Mouse (Mus musculus) liver, postnatal 0 days (tissue): ENCODE results near the gene Zfp775. TPM values are rescaled to one million over a fixed set of nuclear protein-coding genes. Genes with fewer than 3 reads are reported as not detected.

ENCODE experiments used
- ATAC-seq: fragments of 200-750 bp; cut with Nextera tagmentation; 2 replicates; pipeline ENCODE4 v1.8.0; 2017; ENCODE audit warnings: mild to moderate bottlenecking, moderate library complexity
- DNase-seq: peaks from one replicate; pipeline ENCODE4 v3.0.0-alpha.2; 2016
- H3K27ac ChIP-seq: fragments of 300-500 bp; sonication (generic); 2 replicates; pipeline ENCODE4 v1.5.1; 2014; ENCODE audit warnings: antibody characterized with exemption, moderate library complexity, mild to moderate bottlenecking, low read depth
- H3K27me3 ChIP-seq: fragments of 300-500 bp; sonication (generic); 2 replicates; pipeline ENCODE4 v1.6.1; 2014; ENCODE audit warnings: low read length, control low read depth, mixed read lengths; ENCODE audit not compliant: insufficient read depth
- H3K36me3 ChIP-seq: fragments of 300-500 bp; sonication (generic); replicated peaks from 2 replicates; pipeline ENCODE4 v1.6.1; 2014; ENCODE audit warnings: mild to moderate bottlenecking, control low read depth, low read length, moderate library complexity, mixed read lengths; ENCODE audit not compliant: insufficient read depth
- H3K4me1 ChIP-seq: fragments of 300-500 bp; sonication (generic); 2 replicates; pipeline ENCODE4 v1.6.1; 2014; ENCODE audit warnings: antibody characterized with exemption, mild to moderate bottlenecking, control low read depth; ENCODE audit not compliant: insufficient read depth
- H3K4me2 ChIP-seq: fragments of 300-500 bp; sonication (generic); 2 replicates; pipeline ENCODE4 v1.6.1; 2014; ENCODE audit warnings: low read depth, mild to moderate bottlenecking, low read length, moderate library complexity, mixed read lengths
- H3K4me3 ChIP-seq: fragments of 300-500 bp; sonication (generic); 2 replicates; pipeline ENCODE4 v1.5.1; 2014; ENCODE audit warnings: low read depth, low read length
- H3K9ac ChIP-seq: fragments of 300-500 bp; sonication (generic); replicated peaks from 2 replicates; pipeline ENCODE4 v1.6.1; 2014; ENCODE audit warnings: mild to moderate bottlenecking, moderate library complexity
- H3K9me3 ChIP-seq: fragments of 300-500 bp; sonication (generic); 2 replicates; pipeline ENCODE4 v1.6.1; 2016; ENCODE audit warnings: mild to moderate bottlenecking, control low read depth, low read length, mixed read lengths
- CTCF ChIP-seq: sonication (generic); IDR thresholded peaks from 2 replicates; pipeline ENCODE4 v1.5.1; 2016; ENCODE audit warnings: antibody characterized with exemption, low read depth
- EP300 ChIP-seq: IDR thresholded peaks from 2 replicates; pipeline ENCODE4 v1.6.1; 2016; ENCODE audit warnings: antibody characterized with exemption, low read depth, mild to moderate bottlenecking
- WGBS: fragments of 180-500 bp; shearing (Covaris S2); extraction: QIAGEN DNeasy Blood & Tissue Kit; methylation state at CpG from one replicate; pipeline ENCODE4 v1.1.7; 2014; ENCODE audit not compliant: insufficient replicate concordance; 5-methylcytosine and 5-hydroxymethylcytosine counted together
- polyA plus RNA-seq: library from polyadenylated mRNA; unstranded; fragments of >200 nt; fragmentation: Nextera tagmentation; extraction: Ambion mirVana; gene quantifications from 2 replicates; pipeline ENCODE4 v1.2.1, GENCODE M21; 2015

Gene Zfp775
- polyA plus RNA-seq, 1 experiment from 2014 or later = 0.93 TPM

GRCm38 (mm10) chr6:48572572-48573061 is 29.2 kb upstream of the Zfp775 start, which contains the start of gene Rarres2:
TSS of gene Rarres2 (minus strand) at chr6:48572789.
- Histone ChIP-seq H3K4me3 (peak within 1 kb of the TSS; percentile 36), H3K9me3 (no peaks in the 10 kb centered on the region), H3K27me3 (no peaks in the 10 kb centered on the region), H3K9ac (peak within 1 kb of the TSS; percentile 36), H3K27ac (peak within 1 kb of the TSS; percentile 84), H3K4me1 (peaks cover 19% of the 10 kb centered on the region), H3K36me3 (no peaks in the 10 kb centered on the region), H3K4me2 (peak within 1 kb of the TSS; percentile 68)
- DNase-seq (peak; percentile 65), ATAC-seq (peak; percentile 80)
- TF ChIP-seq CTCF (no peak), EP300 (peak; percentile 46; the same call in 1 of the 2 replicates)
- WGBS = 45% methylated on average over 6 of the region's 6 CpGs

- H3K27me3 ChIP-seq = no peaks in the 10 kb centered on the region
- no peaks in the 10 kb centered on the region for H3K36me3 ChIP-seq
- H3K27ac ChIP-seq = peak overlapping the region; percentile 71
- ATAC-seq = no peak
- DNase-seq = peak; percentile 32
- no peak overlapping the region for H3K4me3 ChIP-seq
- no peak overlapping the region for H3K9ac ChIP-seq
- TF ChIP-seq CTCF (no peak), EP300 (no peak)
- no peaks in the 10 kb centered on the region for H3K9me3 ChIP-seq
- no peak overlapping the region for H3K4me2 ChIP-seq
- H3K4me1 ChIP-seq = peaks cover 19% of the 10 kb centered on the region
- 52% methylated on average over 10 of the region's 10 CpGs for WGBS
These were observed 28.6 kb upstream of the Zfp775 start for GRCm38 (mm10) chr6:48573280-48573679.

GRCm38 (mm10) chr6:48573981-48574380 is 27.9 kb upstream of the Zfp775 start:
- Histone ChIP-seq H3K4me3 (no peak overlapping the region), H3K27me3 (no peaks in the 10 kb centered on the region), H3K4me2 (no peak overlapping the region), H3K4me1 (peaks cover 19% of the 10 kb centered on the region), H3K9me3 (no peaks in the 10 kb centered on the region), H3K9ac (no peak overlapping the region), H3K27ac (no peak overlapping the region), H3K36me3 (no peaks in the 10 kb centered on the region)
- ATAC-seq (no peak), DNase-seq (peak; percentile 4)
- 69% methylated on average over 3 of the region's 3 CpGs for WGBS
- TF ChIP-seq EP300 (no peak), CTCF (no peak)

- no peak for TF ChIP-seq EP300
- TF ChIP-seq CTCF = no peak
- WGBS = 43% methylated on average over 5 of the region's 5 CpGs
These were observed 23.1 kb upstream of the Zfp775 start for GRCm38 (mm10) chr6:48578736-48579135.

GRCm38 (mm10) chr6:48579215-48579648 is 22.6 kb upstream of the Zfp775 start:
- H3K4me2 ChIP-seq = 0 out of 2 replicates have a peak overlapping the region, but pooled peaks have one; percentile 13
- H3K36me3 ChIP-seq = no peaks in the 10 kb centered on the region
- ATAC-seq (no peak), DNase-seq (no peak)
- no peak overlapping the region for H3K4me3 ChIP-seq
- H3K4me1 ChIP-seq = no peaks in the 10 kb centered on the region
- H3K27ac ChIP-seq = peak overlapping the region; percentile 55
- H3K9ac ChIP-seq = no peak overlapping the region
- H3K9me3 ChIP-seq = no peaks in the 10 kb centered on the region
- no peaks in the 10 kb centered on the region for H3K27me3 ChIP-seq
- 13% methylated on average over 5 of the region's 5 CpGs for whole genome bisulfite sequencing
- TF ChIP-seq CTCF (no peak), EP300 (no peak)

More at GRCm38 (mm10) chr6:48578736-48579135, 23.1 kb upstream of the Zfp775 start:
- Histone ChIP-seq H3K27me3 (no peaks in the 10 kb centered on the region), H3K9ac (no peak overlapping the region), H3K27ac (peak overlapping the region; percentile 55), H3K36me3 (no peaks in the 10 kb centered on the region), H3K4me3 (no peak overlapping the region), H3K4me1 (no peaks in the 10 kb centered on the region), H3K4me2 (no peak overlapping the region), H3K9me3 (no peaks in the 10 kb centered on the region)
- no peak for DNase-seq
- ATAC-seq = no peak

- Histone ChIP-seq H3K4me2 (no peak overlapping the region), H3K4me3 (no peak overlapping the region), H3K4me1 (no peaks in the 10 kb centered on the region), H3K27ac (no peak overlapping the region), H3K9ac (no peak overlapping the region), H3K27me3 (no peaks in the 10 kb centered on the region), H3K9me3 (peaks cover under 1% of the 10 kb centered on the region; the same call in 1 of the 2 replicates), H3K36me3 (no peaks in the 10 kb centered on the region)
- TF ChIP-seq CTCF (no peak), EP300 (no peak)
- ATAC-seq = no peak
- DNase-seq = no peak
- WGBS = 57% methylated on average over 3 of the region's 3 CpGs
These were observed 20.6 kb upstream of the Zfp775 start for GRCm38 (mm10) chr6:48581257-48581656.

GRCm38 (mm10) chr6:48582037-48582436 is 19.8 kb upstream of the Zfp775 start:
- Histone ChIP-seq H3K4me3 (no peak overlapping the region), H3K36me3 (no peaks in the 10 kb centered on the region), H3K4me2 (no peak overlapping the region), H3K27ac (no peak overlapping the region), H3K27me3 (no peaks in the 10 kb centered on the region), H3K9ac (no peak overlapping the region), H3K4me1 (no peaks in the 10 kb centered on the region), H3K9me3 (peaks cover 2% of the 10 kb centered on the region; the same call in 1 of the 2 replicates)
- DNase-seq (no peak), ATAC-seq (no peak)
- WGBS = 64% methylated on average over 3 of the region's 3 CpGs
- TF ChIP-seq EP300 = no peak
- TF ChIP-seq CTCF = peak; percentile 80
